Mouse (Mus musculus): ENCODE data around the gene Map2k7. TPM values are rescaled to one million over a fixed set of nuclear protein-coding genes. Genes with fewer than 3 reads are reported as not detected.
A peak's percentile ranks its signal among the peaks of the same experiment; 100 is the strongest.
"Not testable (repeated sequence)": the region's sequence is repeated elsewhere in the genome, so short reads cannot be mapped to it uniquely, and the experiment has no call there.

Map2k7 gene
- polyA plus RNA-seq, 1 experiment: 37.0 TPM

DNA sequence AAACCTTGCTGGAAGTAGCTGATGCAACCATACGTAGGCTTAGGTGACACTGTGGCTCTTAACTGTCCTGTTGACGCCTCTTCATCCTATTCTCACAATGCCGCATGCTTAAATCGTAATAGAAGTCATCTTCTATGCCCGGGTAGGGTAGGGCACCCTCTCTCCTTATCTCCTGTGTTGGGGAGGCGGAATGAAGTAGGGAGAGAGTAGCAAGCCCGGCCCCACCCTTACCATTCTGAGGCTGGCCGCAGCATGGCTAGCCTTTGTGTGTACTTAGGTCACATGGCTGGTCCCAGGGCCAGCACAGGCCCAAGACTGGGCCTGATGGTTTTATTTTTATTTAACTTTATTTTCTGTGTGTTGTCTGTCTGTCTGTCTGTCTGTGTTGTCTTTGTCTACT, 8.7 kb downstream of the Map2k7 start:
- Histone ChIP-seq H3K4me3 (ENCODE audit: insufficient read depth, low read length) (no peak overlapping the region), H3K4me1 (ENCODE audit: control insufficient read depth, insufficient read depth, low read length) (no peaks in the 10 kb centered on the region), H3K27ac (ENCODE audit: insufficient read depth, low read length) (no peak overlapping the region)
- TF ChIP-seq POLR2A (IDR thresholded peaks at IDR 0.05; ENCODE audit: low read depth, low read length) (no peak), CTCF (IDR thresholded peaks at IDR 0.05; ENCODE audit: borderline replicate concordance, insufficient read depth, low read length) (no peak)

DNA sequence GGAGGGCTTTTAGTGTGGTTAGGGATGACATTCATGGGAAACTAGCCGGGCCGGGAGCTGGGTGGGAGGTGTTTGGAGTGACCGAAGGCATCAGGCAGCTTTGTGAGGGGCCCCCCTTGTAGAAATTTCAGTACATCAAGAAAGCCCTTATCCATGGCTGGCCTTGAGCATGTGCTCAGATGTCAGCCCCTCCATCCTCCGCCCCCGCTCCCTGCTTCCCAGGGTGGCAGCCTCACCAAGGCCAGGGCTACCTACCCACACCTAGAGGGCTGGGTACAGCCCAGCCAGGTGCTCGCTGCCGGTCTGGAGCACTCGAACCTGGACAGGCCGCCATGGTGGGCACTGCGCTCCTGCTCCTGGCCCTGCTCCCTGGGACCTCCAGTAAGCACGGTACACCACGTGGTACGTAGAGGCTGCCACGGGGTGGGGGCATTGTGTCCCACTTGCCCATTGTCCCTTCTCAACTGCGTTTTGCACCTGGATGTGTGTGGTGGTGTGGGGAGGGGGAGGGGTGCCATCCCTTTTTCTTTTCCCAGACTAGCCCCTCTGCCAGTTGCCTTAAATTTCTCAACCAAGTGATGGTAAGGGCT, 9.5 kb downstream of the Map2k7 start, which contains the start of gene Tgfbr3l:
Tgfbr3l (plus strand) TSS at position 264 of the 590 bp plus-strand sequence.
- no peak within 1 kb of the TSS for H3K27ac ChIP-seq (ENCODE audit: insufficient read depth, low read length)
- TF ChIP-seq CTCF (IDR thresholded peaks at IDR 0.05; ENCODE audit: borderline replicate concordance, insufficient read depth, low read length): no peak
- no peak for TF ChIP-seq POLR2A (IDR thresholded peaks at IDR 0.05; ENCODE audit: low read depth, low read length)

DNA sequence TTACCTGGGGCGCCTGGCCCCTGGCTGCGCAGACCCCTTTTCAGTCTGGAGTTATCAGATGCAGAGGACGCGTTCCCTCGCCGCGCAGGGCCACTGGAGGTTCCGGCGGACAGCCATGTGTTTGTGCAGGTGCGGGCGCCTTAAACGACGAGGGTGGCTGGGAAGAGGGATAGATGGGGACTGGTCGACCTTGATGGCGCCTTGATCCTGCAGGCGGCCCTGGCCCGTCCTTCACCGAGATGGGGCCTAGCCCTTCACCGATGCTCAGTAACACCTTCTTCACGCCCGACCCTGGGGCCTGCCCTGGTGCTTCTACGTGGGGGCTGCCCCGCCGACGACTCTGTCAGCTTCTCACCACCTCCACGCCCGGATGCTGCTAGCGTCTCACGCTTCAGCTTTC, 10.7 kb downstream of the Map2k7 start:
- 0 out of 2 replicates have a peak, but pooled peaks cover 1% of the 10 kb centered on the region for H3K4me1 ChIP-seq (ENCODE audit: control insufficient read depth, insufficient read depth, low read length)
- no peak overlapping the region for H3K27ac ChIP-seq (ENCODE audit: insufficient read depth, low read length)
- TF ChIP-seq POLR2A (IDR thresholded peaks at IDR 0.05; ENCODE audit: low read depth, low read length) (no peak), CTCF (IDR thresholded peaks at IDR 0.05; ENCODE audit: borderline replicate concordance, insufficient read depth, low read length) (no peak)
- H3K4me3 ChIP-seq (ENCODE audit: insufficient read depth, low read length): no peak overlapping the region

More for the DNA sequence above, 9.5 kb downstream of the Map2k7 start, which contains the start of gene Tgfbr3l:
- no peaks in the 10 kb centered on the region for H3K4me1 ChIP-seq (ENCODE audit: control insufficient read depth, insufficient read depth, low read length)
- no peak within 1 kb of the TSS for H3K4me3 ChIP-seq (ENCODE audit: insufficient read depth, low read length)

DNA sequence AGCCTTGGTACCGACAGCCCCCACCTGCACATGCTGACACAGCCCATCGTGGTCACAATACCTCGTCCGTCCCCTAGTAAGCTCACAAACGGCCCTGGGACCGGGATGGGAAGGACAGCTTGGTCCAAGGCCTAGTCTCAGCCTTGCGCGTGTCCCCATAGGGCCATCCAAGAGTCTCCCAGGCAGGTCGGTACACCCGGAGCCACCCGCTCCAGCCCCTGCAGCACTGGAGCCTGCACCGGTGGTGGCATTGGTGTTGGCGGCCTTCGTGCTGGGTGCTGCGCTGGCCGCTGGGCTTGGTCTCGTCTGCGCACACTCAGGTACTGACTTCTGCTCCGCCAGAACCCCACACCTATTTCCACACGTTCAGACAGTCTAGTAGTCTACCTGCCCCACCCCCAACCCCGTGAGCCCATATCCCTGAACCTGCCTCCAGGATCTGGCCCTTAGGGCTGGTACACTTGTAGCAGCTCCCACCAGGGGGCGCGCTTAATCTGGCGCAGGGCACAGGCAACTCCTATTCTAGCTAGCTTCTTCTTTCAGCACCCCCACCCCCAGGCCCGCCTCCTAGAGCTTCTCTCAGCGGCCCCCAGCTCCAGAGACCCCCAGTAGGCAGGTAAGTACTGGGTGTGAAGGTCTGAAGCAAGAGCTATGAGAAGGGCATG, 11.9 kb downstream of the Map2k7 start:
- H3K4me1 ChIP-seq (ENCODE audit: control insufficient read depth, insufficient read depth, low read length): 0 out of 2 replicates have a peak, but pooled peaks cover 2% of the 10 kb centered on the region
- TF ChIP-seq POLR2A (IDR thresholded peaks at IDR 0.05; ENCODE audit: low read depth, low read length) (no peak), CTCF (IDR thresholded peaks at IDR 0.05; ENCODE audit: borderline replicate concordance, insufficient read depth, low read length) (peak; percentile 71)
- H3K4me3 ChIP-seq (ENCODE audit: insufficient read depth, low read length): no peak overlapping the region
- no peak overlapping the region for H3K27ac ChIP-seq (ENCODE audit: insufficient read depth, low read length)

DNA sequence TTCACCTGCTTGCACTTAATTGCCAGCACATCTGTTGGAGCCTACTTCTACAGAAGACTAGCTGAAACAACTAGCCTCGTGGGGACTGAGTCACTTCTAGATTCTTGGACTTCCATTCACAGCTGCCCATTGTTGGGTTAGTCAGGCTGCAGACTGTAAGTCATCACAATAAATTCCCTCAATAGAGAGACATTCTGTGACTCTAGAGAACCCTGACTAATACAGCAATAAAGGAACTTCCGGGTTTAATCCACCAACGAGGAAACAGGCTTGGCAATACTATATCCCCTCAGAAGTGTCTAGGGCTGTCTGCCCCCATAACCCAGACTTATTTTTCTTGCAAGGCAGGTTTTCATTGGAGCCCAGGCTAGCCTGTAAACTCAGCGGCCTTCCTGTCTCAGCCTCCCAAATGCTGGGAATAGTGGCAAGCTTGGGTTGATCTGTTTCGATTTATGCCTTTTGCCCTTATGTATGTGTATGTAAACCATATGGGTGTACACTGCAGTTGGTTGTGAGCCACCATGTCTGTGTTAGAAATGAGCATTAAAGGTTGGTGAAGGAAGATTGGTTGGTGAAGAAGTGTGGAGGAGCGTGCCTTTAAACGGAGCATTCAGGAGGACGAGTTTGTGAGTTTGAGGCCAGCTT, 13.7 kb downstream of the Map2k7 start:
- Histone ChIP-seq H3K4me1 (ENCODE audit: control insufficient read depth, insufficient read depth, low read length) (peaks cover 3% of the 10 kb centered on the region; the same call in 1 of the 2 replicates), H3K27ac (ENCODE audit: insufficient read depth, low read length) (peak overlapping the region; percentile 69), H3K4me3 (ENCODE audit: insufficient read depth, low read length) (no peak overlapping the region)
- TF ChIP-seq POLR2A (IDR thresholded peaks at IDR 0.05; ENCODE audit: low read depth, low read length): no peak
- no peak for TF ChIP-seq CTCF (IDR thresholded peaks at IDR 0.05; ENCODE audit: borderline replicate concordance, insufficient read depth, low read length)

DNA sequence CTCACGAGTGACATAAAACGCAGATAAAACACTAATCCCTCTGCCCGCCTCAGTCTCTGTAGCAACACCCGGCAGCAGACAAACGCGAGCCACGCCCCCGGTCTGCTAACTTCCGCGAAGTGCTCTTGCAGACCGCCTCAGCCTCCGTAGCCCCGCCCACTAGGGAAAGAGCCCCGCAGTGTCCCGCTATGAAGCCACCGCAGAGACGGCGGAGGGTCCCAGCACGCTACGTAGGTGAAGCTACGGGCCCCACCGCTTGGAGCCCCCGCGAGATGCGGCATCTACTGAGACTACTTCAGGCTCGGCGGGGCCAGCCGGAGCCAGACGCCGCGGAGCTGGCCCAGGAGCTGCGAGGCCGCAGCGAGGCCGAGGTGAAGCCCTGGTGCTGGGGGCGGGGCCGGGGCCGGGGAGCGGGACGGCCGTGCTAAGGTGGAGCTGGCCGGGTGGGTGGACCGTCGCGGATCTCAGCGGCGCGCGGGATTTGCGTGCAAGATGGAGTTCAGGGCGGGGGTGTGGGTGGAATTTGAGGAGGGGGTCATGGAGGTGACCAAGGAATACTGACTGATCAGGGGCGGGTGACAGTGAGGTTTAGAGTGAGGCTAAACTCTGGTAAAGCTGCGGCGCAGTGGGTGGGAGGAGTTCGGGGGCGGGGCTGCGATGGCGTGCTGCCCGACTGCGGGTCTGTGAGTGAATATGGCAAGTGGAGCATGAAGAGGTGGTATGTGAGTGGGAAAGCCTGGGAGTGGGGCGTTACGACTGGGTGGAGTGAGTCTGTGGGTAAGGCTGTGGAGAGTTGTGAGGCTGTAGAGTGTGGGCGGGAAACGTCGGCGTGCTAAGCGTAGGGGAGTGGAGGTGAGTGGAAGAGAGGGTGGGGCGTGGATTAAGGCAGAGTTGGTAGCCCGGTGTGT, 14.6 kb downstream of the Map2k7 start, which contains the start of gene Snapc2:
Snapc2 (plus strand) TSS at position 147 of the 908 bp plus-strand sequence.
- Histone ChIP-seq H3K4me1 (ENCODE audit: control insufficient read depth, insufficient read depth, low read length) (peaks cover 10% of the 10 kb centered on the region), H3K27ac (ENCODE audit: insufficient read depth, low read length) (peak within 1 kb of the TSS; percentile 73), H3K4me3 (ENCODE audit: insufficient read depth, low read length) (peak within 1 kb of the TSS; percentile 89)
- peak; percentile 65 for TF ChIP-seq POLR2A (IDR thresholded peaks at IDR 0.05; ENCODE audit: low read depth, low read length)
- TF ChIP-seq CTCF (IDR thresholded peaks at IDR 0.05; ENCODE audit: borderline replicate concordance, insufficient read depth, low read length): no peak

DNA sequence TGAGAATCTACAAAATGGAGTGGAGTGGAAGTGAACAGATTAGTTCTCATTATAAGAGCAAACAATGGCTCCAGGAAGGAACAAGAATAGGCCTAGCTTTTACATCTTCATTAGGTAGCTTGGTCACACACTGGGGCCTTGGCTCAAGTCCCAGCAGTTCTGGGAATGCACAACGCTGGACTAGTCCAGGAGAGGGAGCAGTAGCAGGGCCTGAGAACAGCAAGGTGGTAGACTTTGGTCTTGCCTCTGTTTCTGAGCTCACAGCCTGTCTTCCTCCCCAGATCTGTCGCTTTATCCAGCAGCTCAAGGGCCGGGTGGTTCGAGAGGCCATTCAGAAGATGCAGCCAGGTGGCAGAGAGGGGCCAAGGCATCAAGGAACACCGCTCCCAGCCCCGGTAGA, 15.5 kb downstream of the Map2k7 start:
- Histone ChIP-seq H3K27ac (ENCODE audit: insufficient read depth, low read length) (peak overlapping the region; percentile 63), H3K4me3 (ENCODE audit: insufficient read depth, low read length) (peak overlapping the region; percentile 89), H3K4me1 (ENCODE audit: control insufficient read depth, insufficient read depth, low read length) (peaks cover 10% of the 10 kb centered on the region)
- TF ChIP-seq CTCF (IDR thresholded peaks at IDR 0.05; ENCODE audit: borderline replicate concordance, insufficient read depth, low read length) (peak; percentile 62; the same call in 1 of the 2 replicates), POLR2A (IDR thresholded peaks at IDR 0.05; ENCODE audit: low read depth, low read length) (0 out of 2 replicates have a peak, but pooled peaks have one; percentile 1)

DNA sequence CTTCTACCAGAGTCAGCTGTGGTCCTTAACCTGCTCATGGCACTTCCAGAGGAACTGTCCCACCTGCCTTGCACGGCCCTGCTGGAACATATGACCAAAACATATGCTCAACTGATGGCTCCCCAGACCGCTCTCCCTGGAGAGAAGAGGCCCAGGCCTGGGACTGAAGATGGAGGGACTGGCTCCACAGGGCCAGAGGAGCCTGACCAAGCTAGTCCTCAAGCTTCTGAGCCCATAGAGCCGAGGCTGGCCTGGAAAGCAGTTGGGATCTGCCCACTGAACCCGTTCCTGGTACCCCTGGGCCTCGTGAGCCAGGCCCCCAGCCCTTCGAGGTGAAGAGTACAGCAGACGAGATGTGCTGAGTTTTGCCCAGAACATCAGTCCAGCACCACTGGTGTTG, 16.9 kb downstream of the Map2k7 start:
- not testable (repeated sequence) for H3K4me3 ChIP-seq (ENCODE audit: insufficient read depth, low read length); H3K27ac ChIP-seq (ENCODE audit: insufficient read depth, low read length); H3K4me1 ChIP-seq (ENCODE audit: control insufficient read depth, insufficient read depth, low read length)

DNA sequence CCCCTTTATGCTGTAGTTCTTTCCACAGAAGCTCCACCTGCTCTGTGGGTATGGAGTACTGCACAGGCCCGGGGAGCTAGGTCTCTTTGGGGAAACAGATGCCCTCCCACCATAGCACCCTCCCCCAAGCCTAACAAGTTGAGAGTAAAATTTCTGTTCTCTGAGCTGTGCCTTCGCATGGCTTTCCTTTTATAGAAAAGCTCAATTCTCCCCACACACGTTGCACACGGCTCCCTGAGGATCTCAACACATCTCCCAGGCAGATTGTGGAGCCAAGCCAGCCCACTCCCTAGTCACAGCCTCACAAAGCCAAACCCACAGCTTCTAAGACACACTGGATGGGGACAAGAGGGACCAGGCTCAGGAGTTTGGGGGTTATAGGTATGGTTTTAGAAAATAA, 18.4 kb downstream of the Map2k7 start:
- TF ChIP-seq CTCF (IDR thresholded peaks at IDR 0.05; ENCODE audit: borderline replicate concordance, insufficient read depth, low read length) (no peak), POLR2A (IDR thresholded peaks at IDR 0.05; ENCODE audit: low read depth, low read length) (peak; percentile 32; the same call in 1 of the 2 replicates)
- Histone ChIP-seq H3K4me3 (ENCODE audit: insufficient read depth, low read length) (no peak overlapping the region), H3K4me1 (ENCODE audit: control insufficient read depth, insufficient read depth, low read length) (peaks cover 10% of the 10 kb centered on the region), H3K27ac (ENCODE audit: insufficient read depth, low read length) (peak overlapping the region; percentile 62)

Measured in embryonic fibroblast, embryonic 13.5 days (primary cell).